Mouse (Mus musculus): ENCODE measurements around the gene Cutc. TPM values are rescaled to one million over a fixed set of nuclear protein-coding genes. Genes with fewer than 3 reads are reported as not detected.

The Cutc gene
- total and polyA plus RNA-seq, 3 experiments = 10.1 to 22.7 (median 18.2) TPM

- H3K27me3 ChIP-seq (replicated peaks) = no peaks in the 10 kb centered on the region
- TF ChIP-seq GABPA (IDR thresholded peaks at IDR 0.05; ENCODE audit: insufficient replicate concordance, low read depth, low read length) (no peak), E2F4 (IDR thresholded peaks at IDR 0.05; ENCODE audit: insufficient replicate concordance, low read depth, low read length) (no peak), UBTF (IDR thresholded peaks at IDR 0.05; ENCODE audit: low read depth, low read length) (no peak), IRF4 (IDR thresholded peaks at IDR 0.05; ENCODE audit: low read depth, low read length) (no peak), MYC (IDR thresholded peaks at IDR 0.05; ENCODE audit: low read depth, low read length) (no peak), TBP (conservative IDR thresholded peaks at IDR 0.05; ENCODE audit: low read depth, low read length) (no peak), ZC3H11A (IDR thresholded peaks at IDR 0.05; ENCODE audit: low read depth, low read length) (no peak)
- H3K4me3 ChIP-seq (replicated peaks in 1 of 3; ENCODE audit: low read depth in 2 of 3, low read length in 2 of 3, poor library complexity in 1 of 3) = no peak overlapping the region
- DNase-seq (ENCODE audit: extremely low read depth) = no peak
- no peak overlapping the region for H3K27ac ChIP-seq (ENCODE audit: insufficient read depth, low read depth)
- peaks cover 0 to 23% of the 10 kb centered on the region in 2 experiments; a peak in 2 of 4 replicates for H3K4me1 ChIP-seq (ENCODE audit: control insufficient read depth in 1 of 2, insufficient read depth in 2 of 2)
- H3K36me3 ChIP-seq (replicated peaks in 1 of 2; ENCODE audit: control insufficient read depth in 1 of 2, insufficient read depth in 1 of 2, low read length in 1 of 2) = peaks cover 0 to 16% of the 10 kb centered on the region in 2 experiments
- no peak overlapping the region for H3K9ac ChIP-seq (ENCODE audit: insufficient read depth, low read depth)
- in situ Hi-C loops (cut with MboI; ENCODE audit: low pct_ligation_motif_present, low pct_unique_long_range_greater_than_20kb, low sequenced_read_pairs) (loop anchor here (25.0 kb wide), 1 partner anchor 260 kb away; the partner anchor contains the start of gene Got1), dilution Hi-C loops (cut with MboI; ENCODE audit: extremely low pct_ligation_motif_present, extremely low pct_unique_long_range_greater_than_20kb, low sequenced_read_pairs) (no loop called here)
- H3K4me2 ChIP-seq (ENCODE audit: insufficient read depth, low read depth, poor library complexity, severe bottlenecking) = no peak overlapping the region
- no peaks in the 10 kb centered on the region for H3K79me2 ChIP-seq (replicated peaks; ENCODE audit: control insufficient read depth, extremely low read depth, insufficient read depth, poor library complexity, severe bottlenecking)
- no peaks in the 10 kb centered on the region for H3K9me3 ChIP-seq (replicated peaks; ENCODE audit: low read length)
Measured at GRCm38 (mm10) chr19:43772311-43772710, 19.5 kb downstream of the Cutc start.

- in situ Hi-C loops (cut with MboI; ENCODE audit: low pct_ligation_motif_present, low pct_unique_long_range_greater_than_20kb, low sequenced_read_pairs) (no loop called here), dilution Hi-C loops (cut with MboI; ENCODE audit: extremely low pct_ligation_motif_present, extremely low pct_unique_long_range_greater_than_20kb, low sequenced_read_pairs) (no loop called here)
- no peak overlapping the region for H3K4me2 ChIP-seq (ENCODE audit: insufficient read depth, low read depth, poor library complexity, severe bottlenecking)
- H3K79me2 ChIP-seq (replicated peaks; ENCODE audit: control insufficient read depth, extremely low read depth, insufficient read depth, poor library complexity, severe bottlenecking) = no peaks in the 10 kb centered on the region
- no peak overlapping the region for H3K4me3 ChIP-seq (replicated peaks in 1 of 3; ENCODE audit: low read depth in 2 of 3, low read length in 2 of 3, poor library complexity in 1 of 3)
- H3K27me3 ChIP-seq (replicated peaks) = no peaks in the 10 kb centered on the region
- H3K9ac ChIP-seq (ENCODE audit: insufficient read depth, low read depth) = no peak overlapping the region
- H3K4me1 ChIP-seq (ENCODE audit: control insufficient read depth in 1 of 2, insufficient read depth in 2 of 2) = peaks cover 0 to 17% of the 10 kb centered on the region in 2 experiments; a peak in 2 of 4 replicates
- DNase-seq (ENCODE audit: extremely low read depth) = no peak
- no peaks in the 10 kb centered on the region for H3K36me3 ChIP-seq (replicated peaks in 1 of 2; ENCODE audit: control insufficient read depth in 1 of 2, insufficient read depth in 1 of 2, low read length in 1 of 2)
- H3K27ac ChIP-seq (ENCODE audit: insufficient read depth, low read depth) = no peak overlapping the region
- TF ChIP-seq TBP (conservative IDR thresholded peaks at IDR 0.05; ENCODE audit: low read depth, low read length) (no peak), CTCF (conservative IDR thresholded peaks at IDR 0.05 in 1 of 2, IDR thresholded peaks at IDR 0.05 in 1 of 2; ENCODE audit: low read depth in 2 of 2, low read length in 2 of 2) (no peak), MAFK (IDR thresholded peaks at IDR 0.05; ENCODE audit: insufficient replicate concordance, low read length) (0 out of 2 replicates have a peak, but pooled peaks have one; percentile 27)
- no peaks in the 10 kb centered on the region for H3K9me3 ChIP-seq (replicated peaks; ENCODE audit: low read length)
Measured at GRCm38 (mm10) chr19:43775433-43775832, 22.6 kb downstream of the Cutc start.

- Histone ChIP-seq H3K27me3 (replicated peaks) (no peaks in the 10 kb centered on the region), H3K4me1 (ENCODE audit: control insufficient read depth in 1 of 2, insufficient read depth in 2 of 2) (peaks cover 0 to 8% of the 10 kb centered on the region in 2 experiments; a peak in 2 of 4 replicates), H3K79me2 (replicated peaks; ENCODE audit: control insufficient read depth, extremely low read depth, insufficient read depth, poor library complexity, severe bottlenecking) (no peaks in the 10 kb centered on the region), H3K36me3 (replicated peaks in 1 of 2; ENCODE audit: control insufficient read depth in 1 of 2, insufficient read depth in 1 of 2, low read length in 1 of 2) (no peaks in the 10 kb centered on the region), H3K4me2 (ENCODE audit: insufficient read depth, low read depth, poor library complexity, severe bottlenecking) (no peak overlapping the region), H3K9me3 (replicated peaks; ENCODE audit: low read length) (no peaks in the 10 kb centered on the region), H3K9ac (ENCODE audit: insufficient read depth, low read depth) (no peak overlapping the region), H3K27ac (ENCODE audit: insufficient read depth, low read depth) (no peak overlapping the region), H3K4me3 (replicated peaks in 1 of 3; ENCODE audit: low read depth in 2 of 3, low read length in 2 of 3, poor library complexity in 1 of 3) (no peak overlapping the region)
- no peak for DNase-seq (ENCODE audit: extremely low read depth)
- dilution Hi-C loops (cut with MboI; ENCODE audit: extremely low pct_ligation_motif_present, extremely low pct_unique_long_range_greater_than_20kb, low sequenced_read_pairs) (no loop called here), in situ Hi-C loops (cut with MboI; ENCODE audit: low pct_ligation_motif_present, low pct_unique_long_range_greater_than_20kb, low sequenced_read_pairs) (no loop called here)
- TF ChIP-seq SIN3A (IDR thresholded peaks at IDR 0.05; ENCODE audit: low read length) = no peak
- TF ChIP-seq CTCF (conservative IDR thresholded peaks at IDR 0.05 in 1 of 2, IDR thresholded peaks at IDR 0.05 in 1 of 2; ENCODE audit: low read depth in 2 of 2, low read length in 2 of 2) = no peak
- no peak for TF ChIP-seq JUND (conservative IDR thresholded peaks at IDR 0.05; ENCODE audit: low read depth, low read length)
- no peak for TF ChIP-seq MAFK (IDR thresholded peaks at IDR 0.05; ENCODE audit: insufficient replicate concordance, low read length)
- no peak for TF ChIP-seq RCOR1 (conservative IDR thresholded peaks at IDR 0.05; ENCODE audit: low read depth, low read length)
- TF ChIP-seq MYC (IDR thresholded peaks at IDR 0.05; ENCODE audit: low read depth, low read length) = no peak
- TF ChIP-seq HCFC1 (IDR thresholded peaks at IDR 0.05; ENCODE audit: low read depth, low read length) = no peak
- TF ChIP-seq TBP (conservative IDR thresholded peaks at IDR 0.05; ENCODE audit: low read depth, low read length) = no peak
- no peak for TF ChIP-seq ELF1 (IDR thresholded peaks at IDR 0.05; ENCODE audit: low read depth, low read length)
- TF ChIP-seq CHD2 (IDR thresholded peaks at IDR 0.05; ENCODE audit: low read length) = no peak
- no peak for TF ChIP-seq POLR2A (IDR thresholded peaks at IDR 0.05; ENCODE audit: low read depth, low read length)
- TF ChIP-seq ZNF384 (IDR thresholded peaks at IDR 0.05; ENCODE audit: low read depth, low read length) = no peak
- no peak for TF ChIP-seq GABPA (IDR thresholded peaks at IDR 0.05; ENCODE audit: insufficient replicate concordance, low read depth, low read length)
- no peak for TF ChIP-seq EP300 (IDR thresholded peaks at IDR 0.05; ENCODE audit: low read length)
- no peak for TF ChIP-seq ETS1 (conservative IDR thresholded peaks at IDR 0.05; ENCODE audit: low read depth, low read length)
- no peak for TF ChIP-seq SMC3 (IDR thresholded peaks at IDR 0.05; ENCODE audit: low read depth, low read length)
- TF ChIP-seq TCF12 (IDR thresholded peaks at IDR 0.05; ENCODE audit: low read depth, low read length) = no peak
- TF ChIP-seq PAX5 (IDR thresholded peaks at IDR 0.05; ENCODE audit: low read length) = no peak
Measured at GRCm38 (mm10) chr19:43776561-43776960, 23.8 kb downstream of the Cutc start.

Data from CH12.LX (cell line).